Mouse (Mus musculus): ENCODE results near the gene Pik3ip1.

DNA sequence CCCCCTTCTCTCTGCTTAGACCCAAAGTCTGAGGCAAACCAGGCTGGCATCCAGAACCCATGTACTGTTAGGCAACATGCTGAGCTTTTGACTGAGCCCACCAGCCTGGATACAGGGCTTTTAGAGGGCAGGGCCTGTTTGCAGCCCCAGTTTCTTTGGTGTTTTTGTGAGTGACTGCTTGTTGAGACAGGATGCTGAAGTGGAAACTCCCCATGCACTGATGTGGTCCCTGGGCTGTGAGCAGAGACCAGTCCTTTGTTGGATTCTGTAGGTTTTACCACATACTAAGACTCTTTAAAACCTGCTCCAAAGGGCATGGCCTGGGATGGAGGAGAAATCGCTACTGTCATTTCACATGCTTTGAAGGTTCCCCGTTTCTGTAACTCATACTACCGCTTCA lies 14.7 kb downstream of the Pik3ip1 start:
- TF ChIP-seq CTCF (IDR thresholded peaks at IDR 0.05; ENCODE audit: control insufficient read depth, insufficient read depth, insufficient read length) (no peak), MYOG (IDR thresholded peaks at IDR 0.05; ENCODE audit: control insufficient read depth, extremely low read depth, insufficient read length) (no peak)

All from C2C12 (cell line).